Mouse (Mus musculus): Measurements from ENCODE around the gene Ralb. TPM values are rescaled to one million over a fixed set of nuclear protein-coding genes. Genes with fewer than 3 reads are reported as not detected.

Gene Ralb
- polyA plus RNA-seq, 1 experiment from 2014 or later, result 85.5 TPM

- DNase-seq (ENCODE audit: low spot score) (peak; percentile 42), ATAC-seq (ENCODE audit: insufficient number of reproducible peaks, low FRiP score, low TSS enrichment, low read depth) (no peak)
- Histone ChIP-seq H3K27me3 (ENCODE audit: control insufficient read depth, insufficient read depth, low read length) (peaks cover 58% of the 10 kb centered on the region), H3K9me3 (ENCODE audit: control insufficient read depth, low read length) (no peaks in the 10 kb centered on the region), H3K27ac (replicated peaks; ENCODE audit: low read depth, low read length) (no peak overlapping the region), H3K4me1 (ENCODE audit: control insufficient read depth, insufficient read depth, low read length) (peaks cover 20% of the 10 kb centered on the region), H3K4me3 (ENCODE audit: low read depth, low read length) (peak overlapping the region; percentile 52), H3K4me2 (ENCODE audit: low read depth, severe bottlenecking) (peak overlapping the region; percentile 98), H3K36me3 (ENCODE audit: control insufficient read depth, insufficient read depth, low read length) (no peaks in the 10 kb centered on the region), H3K9ac (ENCODE audit: low read length) (no peak overlapping the region)
- 4% methylated on average over 31 of the region's 32 CpGs for WGBS
Measured at GRCm38 (mm10) chr1:119422460-119423015, 82.1 kb downstream of the Ralb start.

- H3K9ac ChIP-seq (ENCODE audit: low read length), result peak within 1 kb of the TSS; percentile 52
- no peak within 1 kb of the TSS for H3K27ac ChIP-seq (replicated peaks; ENCODE audit: low read depth, low read length)
- H3K4me3 ChIP-seq (ENCODE audit: low read depth, low read length), result peak within 1 kb of the TSS; percentile 52
- under 1% methylated on average over 77 of the region's 92 CpGs for WGBS
- peak within 1 kb of the TSS; percentile 98 for H3K4me2 ChIP-seq (ENCODE audit: low read depth, severe bottlenecking)
- no peaks in the 10 kb centered on the region for H3K9me3 ChIP-seq (ENCODE audit: control insufficient read depth, low read length)
- peaks cover 65% of the 10 kb centered on the region for H3K27me3 ChIP-seq (ENCODE audit: control insufficient read depth, insufficient read depth, low read length)
- H3K36me3 ChIP-seq (ENCODE audit: control insufficient read depth, insufficient read depth, low read length), result no peaks in the 10 kb centered on the region
- peak; percentile 24; the same call in 1 of the 2 replicates for ATAC-seq (ENCODE audit: insufficient number of reproducible peaks, low FRiP score, low TSS enrichment, low read depth)
- peak; percentile 64 for DNase-seq (ENCODE audit: low spot score)
- peaks cover 20% of the 10 kb centered on the region for H3K4me1 ChIP-seq (ENCODE audit: control insufficient read depth, insufficient read depth, low read length)
Measured at GRCm38 (mm10) chr1:119421576-119422421, 82.8 kb downstream of the Ralb start, which contains the start of gene Inhbb. TSS of gene Inhbb (minus strand) at chr1:119422248.

DNA sequence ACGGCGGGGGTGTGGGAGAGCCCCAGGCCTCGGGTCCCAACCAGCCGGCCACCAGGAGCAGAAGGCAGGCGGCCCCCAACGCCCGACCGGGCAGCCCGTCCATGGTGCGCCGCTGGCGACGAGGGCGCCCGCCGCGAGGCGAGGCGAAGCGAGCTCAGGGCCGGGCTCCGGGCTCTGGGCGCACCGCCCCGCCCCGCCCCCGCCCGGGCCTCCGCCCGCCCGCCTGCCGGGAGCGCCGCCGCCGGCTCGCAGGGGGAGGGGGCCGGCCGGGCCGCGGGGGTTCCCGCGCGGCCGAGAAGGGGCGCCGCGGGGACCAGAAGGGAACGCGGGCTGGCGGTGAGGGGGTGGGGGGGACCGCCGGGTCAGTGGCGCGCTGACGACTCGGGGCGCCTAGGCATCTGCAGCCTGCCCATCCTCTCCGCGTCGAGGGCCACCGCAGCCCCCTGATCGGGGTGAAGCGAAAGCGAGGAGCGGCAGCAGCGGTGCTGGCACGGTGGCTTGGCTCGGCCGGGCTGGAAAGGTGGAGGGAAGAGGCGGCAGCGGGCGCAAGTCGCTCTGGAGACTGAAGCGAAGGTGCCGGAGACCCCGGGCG is 83.5 kb downstream of the Ralb start:
- DNase-seq (ENCODE audit: low spot score) (peak; percentile 62), ATAC-seq (ENCODE audit: insufficient number of reproducible peaks, low FRiP score, low TSS enrichment, low read depth) (peak; percentile 27; the same call in 1 of the 2 replicates)
- Histone ChIP-seq H3K9ac (ENCODE audit: low read length) (peak overlapping the region; percentile 52), H3K27ac (replicated peaks; ENCODE audit: low read depth, low read length) (no peak overlapping the region), H3K4me1 (ENCODE audit: control insufficient read depth, insufficient read depth, low read length) (peaks cover 20% of the 10 kb centered on the region), H3K9me3 (ENCODE audit: control insufficient read depth, low read length) (no peaks in the 10 kb centered on the region), H3K4me2 (ENCODE audit: low read depth, severe bottlenecking) (peak overlapping the region; percentile 98), H3K27me3 (ENCODE audit: control insufficient read depth, insufficient read depth, low read length) (peaks cover 65% of the 10 kb centered on the region), H3K4me3 (ENCODE audit: low read depth, low read length) (peak overlapping the region; percentile 52), H3K36me3 (ENCODE audit: control insufficient read depth, insufficient read depth, low read length) (no peaks in the 10 kb centered on the region)
- WGBS, result under 1% methylated on average over 44 of the region's 78 CpGs

Other genes with a start within 250 kb of the Ralb start
- gene Inhbb, start 82.5 kb downstream of the Ralb start, polyA plus RNA-seq (2014; fragmentation: Nextera tagmentation; extraction: Ambion mirVana), result 0.09 and 0.15 TPM in 2 replicates
- gene Tmem185b, start 21.4 kb upstream of the Ralb start, polyA plus RNA-seq (2014; fragmentation: Nextera tagmentation; extraction: Ambion mirVana), result 21.1 and 24.2 TPM in 2 replicates
- 19.6 and 22.2 TPM in 2 replicates for gene Epb41l5, start 144.2 kb upstream of the Ralb start, polyA plus RNA-seq (2014; fragmentation: Nextera tagmentation; extraction: Ambion mirVana)

Measured in limb, embryonic 11.5 days (tissue).